Mouse (Mus musculus) forebrain, embryonic 16.5 days (tissue): ENCODE data around the gene Wdr5. TPM values are rescaled to one million over a fixed set of nuclear protein-coding genes. Genes with fewer than 3 reads are reported as not detected.
"Not testable (repeated sequence)": the region's sequence is repeated elsewhere in the genome, so short reads cannot be mapped to it uniquely, and the experiment has no call there.

Source experiments
- ATAC-seq: fragments of 200-750 bp; cut with Nextera tagmentation; 2 replicates; pipeline ENCODE4 v1.8.0; 2017; ENCODE audit warnings: mild to moderate bottlenecking, moderate library complexity
- H3K27ac ChIP-seq: fragments of 300-500 bp; sonication (generic); 2 replicates; pipeline ENCODE4 v1.5.1; 2014; ENCODE audit warnings: low read length, control low read depth
- H3K27me3 ChIP-seq: fragments of 300-500 bp; sonication (generic); replicated peaks from 2 replicates; pipeline ENCODE4 v1.6.1; 2014; ENCODE audit warnings: low read length; ENCODE audit not compliant: control insufficient read depth, insufficient read depth
- H3K36me3 ChIP-seq: fragments of 300-500 bp; sonication (generic); 2 replicates; pipeline ENCODE4 v1.6.1; 2014; ENCODE audit not compliant: control insufficient read depth, insufficient read depth
- H3K4me1 ChIP-seq: fragments of 300-500 bp; sonication (generic); replicated peaks from 2 replicates; pipeline ENCODE4 v1.6.1; 2014; ENCODE audit warnings: low read length; ENCODE audit not compliant: control insufficient read depth, insufficient read depth
- H3K4me2 ChIP-seq: fragments of 300-500 bp; sonication (generic); 2 replicates; pipeline ENCODE4 v1.6.1; 2014; ENCODE audit warnings: mild to moderate bottlenecking, low read length, control low read depth
- H3K4me3 ChIP-seq: fragments of 300-500 bp; sonication (generic); replicated peaks from 2 replicates; pipeline ENCODE4 v1.5.1; 2014; ENCODE audit warnings: mild to moderate bottlenecking, low read length, control low read depth
- H3K9ac ChIP-seq: fragments of 300-500 bp; sonication (generic); replicated peaks from 2 replicates; pipeline ENCODE4 v1.6.1; 2014; ENCODE audit warnings: low read depth, low read length, control low read depth
- H3K9me3 ChIP-seq: fragments of 300-500 bp; sonication (generic); 2 replicates; pipeline ENCODE4 v1.6.1; 2016; ENCODE audit warnings: low read length; ENCODE audit not compliant: control insufficient read depth
- WGBS: fragments of 180-500 bp; shearing (Covaris S2); extraction: QIAGEN DNeasy Blood & Tissue Kit; methylation state at CpG from one replicate; pipeline ENCODE4 v1.1.7; 2014; 5-methylcytosine and 5-hydroxymethylcytosine counted together
- polyA plus RNA-seq: library from polyadenylated mRNA; unstranded; fragments of >200 nt; fragmentation: Nextera tagmentation; extraction: Ambion mirVana; gene quantifications from 2 replicates; pipeline ENCODE4 v1.2.1, GENCODE M21; 2015

Wdr5 gene
- polyA plus RNA-seq, 1 experiment from 2014 or later, result 51.8 TPM

DNA sequence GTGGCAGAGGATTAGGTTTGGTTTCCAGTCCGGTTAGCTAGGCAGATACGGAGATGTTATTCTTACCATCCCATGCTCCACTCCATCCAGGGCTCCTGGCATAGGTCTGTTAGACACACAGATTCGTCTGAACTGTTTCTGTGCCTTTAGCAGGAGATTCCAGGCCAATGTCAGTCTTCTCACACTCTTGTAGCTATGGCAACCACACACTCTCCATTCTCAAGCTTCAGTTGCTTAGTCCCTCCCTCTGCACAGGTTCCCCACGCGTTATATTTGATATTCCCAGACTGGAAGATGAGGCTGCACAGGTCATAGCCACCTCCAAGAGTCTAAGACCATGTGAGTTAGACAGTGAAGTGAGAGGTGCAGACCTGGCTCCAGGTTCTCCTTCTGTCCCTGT lies 1.1 kb upstream of the Wdr5 start:
- H3K9me3 ChIP-seq, result no peaks in the 10 kb centered on the region
- 70% methylated on average over 5 of the region's 5 CpGs for WGBS
- peaks cover 27% of the 10 kb centered on the region for H3K4me1 ChIP-seq
- H3K4me3 ChIP-seq, result peak overlapping the region; percentile 86
- H3K9ac ChIP-seq, result no peak overlapping the region; the same call in 1 of the 2 replicates
- H3K36me3 ChIP-seq, result peaks cover 2% of the 10 kb centered on the region; the same call in 1 of the 2 replicates
- H3K4me2 ChIP-seq, result peak overlapping the region; percentile 60
- ATAC-seq, result no peak
- peak overlapping the region; percentile 82; the same call in 1 of the 2 replicates for H3K27ac ChIP-seq
- no peaks in the 10 kb centered on the region for H3K27me3 ChIP-seq

DNA sequence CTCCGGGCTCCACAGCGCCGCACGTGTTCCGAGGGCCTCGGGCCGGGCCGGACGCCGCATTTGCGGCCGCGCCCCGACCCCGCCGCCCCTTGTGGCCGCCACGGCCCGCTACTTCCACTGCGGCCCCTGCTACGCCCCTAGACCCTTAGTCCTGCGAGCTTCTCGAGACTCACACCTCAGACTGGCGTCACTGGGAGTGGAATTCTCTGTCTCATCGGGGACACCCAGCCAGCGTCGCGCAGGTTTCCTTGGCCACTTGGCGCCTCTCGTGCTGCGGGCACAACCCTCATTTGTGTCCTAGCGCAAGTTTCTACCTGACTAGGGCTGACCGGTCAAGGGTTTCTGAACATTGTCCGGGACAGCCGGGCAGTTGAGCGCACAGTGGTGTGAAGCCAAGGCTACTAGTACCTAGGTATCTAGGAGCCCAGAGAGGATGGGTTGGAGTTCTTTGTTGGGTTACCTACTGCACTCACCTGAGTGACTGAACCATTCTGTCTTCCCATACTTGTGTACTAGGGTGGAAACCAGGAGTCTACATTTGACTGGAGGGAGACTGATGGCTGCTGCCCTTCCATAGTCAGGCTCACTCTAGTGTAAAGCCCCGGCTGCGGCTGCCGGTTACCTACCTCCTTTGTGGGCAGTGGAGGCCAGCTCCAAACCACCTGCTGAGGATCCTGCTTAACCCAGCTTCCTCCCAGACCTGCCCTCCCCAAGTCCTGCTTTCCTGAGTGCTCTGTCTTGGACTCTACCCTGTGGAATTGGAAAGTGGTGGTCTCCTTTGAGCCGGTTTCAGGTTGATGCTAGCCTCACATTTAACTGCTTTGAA lies 597 bp downstream of the Wdr5 start:
- peak; percentile 32 for ATAC-seq
- under 1% methylated on average over 39 of the region's 40 CpGs for WGBS
- peak overlapping the region; percentile 95 for H3K4me2 ChIP-seq

GRCm38 (mm10) chr2:27516289-27516688 lies 1.3 kb downstream of the Wdr5 start:
- no peak overlapping the region for H3K9ac ChIP-seq
- WGBS, result 3% methylated on average over 1 of the region's 1 CpGs
- H3K27ac ChIP-seq, result no peak overlapping the region

More for the DNA sequence above, 597 bp downstream of the Wdr5 start:
- peaks cover 3% of the 10 kb centered on the region; the same call in 1 of the 2 replicates for H3K36me3 ChIP-seq
- H3K4me1 ChIP-seq, result peaks cover 27% of the 10 kb centered on the region
- H3K4me3 ChIP-seq, result peak overlapping the region; percentile 86
- H3K27me3 ChIP-seq, result no peaks in the 10 kb centered on the region
- no peaks in the 10 kb centered on the region for H3K9me3 ChIP-seq
- peak overlapping the region; percentile 85 for H3K9ac ChIP-seq
- H3K27ac ChIP-seq, result peak overlapping the region; percentile 45; the same call in 1 of the 2 replicates

GRCm38 (mm10) chr2:27518283-27518682 lies 3.3 kb downstream of the Wdr5 start:
- peaks cover 27% of the 10 kb centered on the region for H3K4me1 ChIP-seq
- no peak for ATAC-seq
- H3K27ac ChIP-seq, result no peak overlapping the region
- H3K4me3 ChIP-seq, result no peak overlapping the region
- H3K4me2 ChIP-seq, result no peak overlapping the region
- no peaks in the 10 kb centered on the region for H3K27me3 ChIP-seq
- H3K9ac ChIP-seq, result no peak overlapping the region
- H3K36me3 ChIP-seq, result peaks cover 3% of the 10 kb centered on the region; the same call in 1 of the 2 replicates
- WGBS, result 92% methylated on average over 3 of the region's 3 CpGs
- H3K9me3 ChIP-seq, result no peaks in the 10 kb centered on the region

More at GRCm38 (mm10) chr2:27516289-27516688, 1.3 kb downstream of the Wdr5 start:
- Histone ChIP-seq H3K27me3 (no peaks in the 10 kb centered on the region), H3K4me1 (peaks cover 27% of the 10 kb centered on the region), H3K4me3 (peak overlapping the region; percentile 86), H3K36me3 (peaks cover 3% of the 10 kb centered on the region; the same call in 1 of the 2 replicates), H3K9me3 (no peaks in the 10 kb centered on the region), H3K4me2 (peak overlapping the region; percentile 95)
- no peak for ATAC-seq

GRCm38 (mm10) chr2:27538455-27539330 lies 23.7 kb downstream of the Wdr5 start:
- H3K4me3 ChIP-seq, result peak overlapping the region; percentile 29

GRCm38 (mm10) chr2:27539336-27539735 lies 24.4 kb downstream of the Wdr5 start:
- Histone ChIP-seq H3K36me3 (peaks cover 18% of the 10 kb centered on the region), H3K27me3 (no peaks in the 10 kb centered on the region), H3K4me1 (peaks cover 15% of the 10 kb centered on the region), H3K9ac (peak overlapping the region; percentile 42), H3K4me2 (peak overlapping the region; percentile 83), H3K4me3 (peak overlapping the region; percentile 29), H3K27ac (peak overlapping the region; percentile 93), H3K9me3 (no peaks in the 10 kb centered on the region)
- no peak for ATAC-seq
- 13% methylated on average over 5 of the region's 5 CpGs for WGBS

More at GRCm38 (mm10) chr2:27538455-27539330, 23.7 kb downstream of the Wdr5 start:
- 61% methylated on average over 5 of the region's 5 CpGs for WGBS
- peaks cover 15% of the 10 kb centered on the region for H3K4me1 ChIP-seq
- peak overlapping the region; percentile 42 for H3K9ac ChIP-seq
- H3K4me2 ChIP-seq, result peak overlapping the region; percentile 83
- not testable (repeated sequence) for H3K27me3 ChIP-seq, ATAC-seq, H3K9me3 ChIP-seq
- peaks cover 24% of the 10 kb centered on the region for H3K36me3 ChIP-seq
- peak overlapping the region; percentile 93 for H3K27ac ChIP-seq

DNA sequence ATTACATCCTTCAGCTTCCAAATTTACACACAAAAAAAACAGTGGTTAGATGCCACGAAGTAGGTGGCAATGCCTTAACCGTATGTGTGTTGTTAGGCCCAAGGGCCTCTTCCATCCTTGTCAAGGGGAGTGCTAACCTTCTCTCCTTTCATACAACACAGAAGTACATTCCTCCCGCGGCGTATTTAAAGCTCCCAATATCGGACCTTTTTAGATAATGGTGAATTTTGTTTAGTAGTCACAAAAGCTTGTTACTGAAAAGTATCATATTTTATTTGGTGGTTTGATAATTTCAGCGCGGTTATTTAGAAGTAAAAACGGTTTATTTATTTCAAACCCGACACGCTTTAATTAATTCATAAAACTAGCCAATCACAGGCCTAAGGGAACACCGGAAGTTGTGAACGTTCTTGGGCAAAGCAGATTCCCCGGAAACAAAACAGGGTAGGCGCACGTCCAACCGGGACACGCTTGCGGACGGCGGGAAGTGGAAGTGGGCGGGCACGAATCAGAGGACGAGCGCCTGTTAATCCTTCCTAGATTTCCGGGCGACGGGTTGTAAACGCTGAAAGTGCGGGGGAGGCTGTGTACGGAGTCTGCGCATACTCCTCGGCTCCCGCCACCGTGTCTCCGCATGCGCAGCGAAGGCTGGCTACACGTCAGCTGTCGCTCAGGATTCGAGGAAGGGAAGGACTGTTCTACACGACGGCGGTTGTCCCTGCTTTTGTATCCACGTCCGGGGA lies 25.0 kb downstream of the Wdr5 start:
- Histone ChIP-seq H3K4me2 (peak overlapping the region; percentile 83), H3K4me1 (peaks cover 15% of the 10 kb centered on the region), H3K27ac (peak overlapping the region; percentile 93), H3K9ac (peak overlapping the region; percentile 66), H3K4me3 (peak overlapping the region; percentile 52), H3K36me3 (peaks cover 13% of the 10 kb centered on the region), H3K27me3 (no peaks in the 10 kb centered on the region), H3K9me3 (no peaks in the 10 kb centered on the region)
- under 1% methylated on average over 46 of the region's 46 CpGs for WGBS
- ATAC-seq, result peak; percentile 97

- peak; percentile 12 for ATAC-seq
- Histone ChIP-seq H3K4me1 (peaks cover 15% of the 10 kb centered on the region), H3K36me3 (peaks cover 8% of the 10 kb centered on the region), H3K27ac (peak overlapping the region; percentile 93), H3K9me3 (no peaks in the 10 kb centered on the region), H3K4me3 (peak overlapping the region; percentile 52), H3K27me3 (no peaks in the 10 kb centered on the region), H3K4me2 (peak overlapping the region; percentile 83), H3K9ac (peak overlapping the region; percentile 66)
- WGBS, result 25% methylated on average over 10 of the region's 10 CpGs
Measured at GRCm38 (mm10) chr2:27540515-27540836, 25.5 kb downstream of the Wdr5 start.
